Mouse (Mus musculus) lung, postnatal 14 days (tissue): ENCODE data around the gene Gm7356.
"Not testable (repeated sequence)": the region's sequence is repeated elsewhere in the genome, so short reads cannot be mapped to it uniquely, and the experiment has no call there.

Experiments used
- DNase-seq: peaks from one replicate; pipeline ENCODE4 v3.0.0; 2021

Gm7356 gene

DNA sequence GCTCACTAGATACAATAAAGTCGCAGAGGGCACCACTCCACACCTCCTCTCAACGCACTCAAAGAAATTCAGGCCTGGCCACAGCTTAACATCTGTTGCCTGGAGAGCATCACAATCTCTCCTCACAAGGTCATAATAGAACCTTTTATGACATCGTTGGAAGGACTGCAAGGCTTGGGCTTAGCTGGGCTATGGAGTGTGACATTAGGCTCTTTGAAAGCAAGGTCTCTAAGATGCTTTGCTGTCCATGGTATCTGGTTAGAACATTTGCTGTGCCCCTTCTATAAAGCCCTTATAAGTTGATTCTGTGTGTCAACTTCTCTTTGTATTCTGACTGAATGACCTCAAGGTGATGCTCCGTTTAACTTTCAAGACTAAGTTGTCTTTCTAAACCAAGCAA is at the start of gene Gm7356:
Gene Gm7356, minus strand, starts transcription at position 101 of the 400 bp plus-strand sequence.
- not testable (repeated sequence) for DNase-seq

DNA sequence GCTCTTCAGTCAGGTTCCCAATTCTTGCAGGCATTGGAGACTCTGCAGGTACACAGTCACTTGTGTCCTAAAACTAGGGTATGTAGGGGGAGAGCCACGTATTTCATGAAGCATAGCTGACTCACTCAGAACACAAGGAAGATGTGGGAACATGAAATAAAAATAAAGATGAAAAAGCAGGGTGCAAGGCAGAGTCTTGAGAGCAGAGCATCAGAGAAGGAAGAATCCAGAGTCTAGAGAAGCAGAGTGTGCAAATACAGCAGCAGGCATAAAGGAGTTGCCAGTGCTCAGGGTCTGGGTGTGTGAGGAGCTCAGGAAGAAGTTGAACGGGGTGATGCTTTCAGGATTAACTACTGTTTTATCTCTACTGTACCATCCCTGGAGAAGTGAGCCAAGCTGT is 38.4 kb upstream of the Gm7356 start:
- DNase-seq: not testable (repeated sequence)

DNA sequence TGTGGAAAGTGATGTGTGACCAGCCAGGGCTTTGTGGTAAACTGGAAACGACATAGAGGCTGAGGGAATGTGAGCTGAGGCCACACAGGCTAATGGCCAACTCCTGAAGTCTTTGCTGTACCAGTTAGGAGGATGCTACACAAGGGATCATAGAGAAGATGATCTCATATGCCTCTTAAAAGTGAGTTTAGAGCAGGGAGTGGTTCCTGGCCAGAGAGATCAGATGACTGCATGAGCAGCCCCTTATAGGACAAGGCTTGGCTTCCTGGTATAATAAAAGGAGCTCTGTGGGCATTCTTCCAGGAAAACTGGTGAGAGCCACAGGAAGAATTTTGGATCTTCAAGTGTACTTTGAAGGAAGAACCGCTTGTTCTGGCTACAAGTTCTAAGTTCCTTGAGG is 33.5 kb upstream of the Gm7356 start:
- DNase-seq: not testable (repeated sequence)

DNA sequence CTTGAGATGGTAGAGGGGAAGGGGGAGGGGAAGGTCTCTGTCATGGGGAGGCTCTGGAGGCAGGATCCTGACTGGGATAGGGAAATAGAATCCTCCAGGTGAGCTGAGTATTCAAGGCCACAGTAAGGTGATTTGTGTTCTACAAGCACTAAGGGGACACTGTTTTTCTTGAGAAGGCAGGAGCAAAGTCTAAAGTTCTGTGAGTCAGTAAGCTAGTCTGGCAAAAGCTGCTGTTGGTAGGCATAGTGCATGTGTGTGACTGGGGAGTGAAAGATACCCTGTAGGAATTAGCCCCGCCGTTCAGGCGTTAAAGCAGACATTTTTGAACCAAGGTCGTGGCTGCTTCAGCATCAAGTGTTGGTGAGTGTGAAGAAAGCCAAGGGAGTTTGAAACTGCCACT is 32.6 kb upstream of the Gm7356 start:
- DNase-seq: not testable (repeated sequence)

DNA sequence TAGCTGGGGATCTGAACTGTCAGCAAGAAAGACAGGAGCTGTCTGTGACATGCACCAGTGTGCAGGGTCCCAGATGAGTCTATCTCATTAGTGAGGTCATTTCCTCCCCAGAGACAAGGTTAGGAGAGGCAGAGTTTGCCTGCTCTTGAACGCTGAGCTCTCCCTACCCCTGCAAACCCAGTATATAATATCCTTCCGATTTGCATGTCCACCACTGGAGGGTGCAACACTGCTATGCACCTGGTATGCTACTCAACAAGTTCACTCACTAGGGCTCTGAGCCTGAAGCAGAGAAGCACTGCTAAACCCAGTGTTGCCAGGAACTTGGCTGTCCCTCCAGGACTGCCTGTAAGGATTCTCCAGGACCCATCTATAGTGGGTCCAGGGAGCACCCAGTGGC is 10.1 kb downstream of the Gm7356 start:
- DNase-seq: not testable (repeated sequence)

DNA sequence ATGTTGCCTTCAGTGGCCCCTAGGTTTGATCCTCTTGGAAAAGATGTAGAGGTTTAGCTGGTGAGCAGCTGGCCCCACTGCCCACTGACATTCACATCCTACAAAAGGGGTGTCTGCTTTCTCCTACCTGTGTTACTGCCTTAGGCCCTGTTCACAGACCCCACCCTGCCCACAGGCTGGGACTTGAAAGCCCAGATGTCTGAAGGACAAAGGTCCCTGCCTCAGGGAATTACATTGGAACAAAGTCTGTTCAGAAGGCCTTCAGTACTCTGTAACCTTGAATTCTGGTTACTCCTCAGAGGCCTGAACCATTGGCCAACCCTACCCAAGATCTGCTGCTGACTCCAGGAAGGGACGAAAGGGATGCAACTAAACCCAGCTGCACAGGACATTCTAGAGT is 15.8 kb downstream of the Gm7356 start:
- no peak for DNase-seq

DNA sequence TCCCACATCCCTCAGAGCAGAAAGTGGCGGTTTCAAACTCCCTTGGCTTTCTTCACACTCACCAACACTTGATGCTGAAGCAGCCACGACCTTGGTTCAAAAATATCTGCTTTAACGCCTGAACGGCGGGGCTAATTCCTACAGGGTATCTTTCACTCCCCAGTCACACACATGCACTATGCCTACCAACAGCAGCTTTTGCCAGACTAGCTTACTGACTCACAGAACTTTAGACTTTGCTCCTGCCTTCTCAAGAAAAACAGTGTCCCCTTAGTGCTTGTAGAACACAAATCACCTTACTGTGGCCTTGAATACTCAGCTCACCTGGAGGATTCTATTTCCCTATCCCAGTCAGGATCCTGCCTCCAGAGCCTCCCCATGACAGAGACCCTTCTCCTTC is 32.7 kb downstream of the Gm7356 start:
- DNase-seq: not testable (repeated sequence)

DNA sequence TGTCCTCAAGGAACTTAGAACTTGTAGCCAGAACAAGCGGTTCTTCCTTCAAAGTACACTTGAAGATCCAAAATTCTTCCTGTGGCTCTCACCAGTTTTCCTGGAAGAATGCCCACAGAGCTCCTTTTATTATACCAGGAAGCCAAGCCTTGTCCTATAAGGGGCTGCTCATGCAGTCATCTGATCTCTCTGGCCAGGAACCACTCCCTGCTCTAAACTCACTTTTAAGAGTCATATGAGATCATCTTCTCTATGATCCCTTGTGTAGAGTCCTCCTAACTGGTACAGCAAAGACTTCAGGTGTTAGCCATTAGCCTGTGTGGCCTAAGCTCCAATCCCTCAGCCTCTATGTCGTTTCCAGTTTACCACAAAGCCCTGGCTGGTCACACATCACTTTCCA is 33.6 kb downstream of the Gm7356 start:
- DNase-seq: not testable (repeated sequence)

DNA sequence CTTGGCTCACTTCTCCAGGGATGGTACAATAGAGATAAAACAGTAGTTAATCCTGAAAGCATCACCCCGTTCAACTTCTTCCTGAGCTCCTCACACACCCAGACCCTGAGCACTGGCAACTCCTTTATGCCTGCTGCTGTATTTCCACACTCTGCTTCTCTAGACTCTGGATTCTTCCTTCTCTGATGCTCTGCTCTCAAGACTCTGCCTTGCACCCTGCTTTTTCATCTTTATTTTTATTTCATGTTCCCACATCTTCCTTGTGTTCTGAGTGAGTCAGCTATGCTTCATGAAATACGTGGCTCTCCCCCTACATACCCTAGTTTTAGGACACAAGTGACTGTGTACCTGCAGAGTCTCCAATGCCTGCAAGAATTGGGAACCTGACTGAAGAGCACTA is 38.5 kb downstream of the Gm7356 start:
- DNase-seq: not testable (repeated sequence)

DNA sequence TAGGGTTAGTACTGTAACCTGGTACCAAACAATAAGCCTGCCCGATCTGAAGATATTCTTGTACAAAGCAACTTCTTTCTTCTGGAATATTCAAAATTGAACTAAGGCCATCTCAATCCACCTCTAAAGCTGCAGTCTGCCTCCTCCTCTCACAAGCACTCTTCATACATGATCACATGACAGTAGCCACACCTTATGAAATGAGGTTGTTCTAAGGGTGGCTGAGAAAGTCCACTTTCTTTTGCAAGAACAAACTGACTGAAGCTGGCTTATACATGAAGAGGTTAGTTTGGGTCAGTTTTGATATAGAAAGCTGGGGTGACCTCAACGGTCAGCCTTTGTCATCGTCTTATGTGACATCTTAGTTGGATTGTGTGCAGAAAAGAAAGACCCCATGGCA is 41.3 kb downstream of the Gm7356 start:
- DNase-seq: not testable (repeated sequence)

DNA sequence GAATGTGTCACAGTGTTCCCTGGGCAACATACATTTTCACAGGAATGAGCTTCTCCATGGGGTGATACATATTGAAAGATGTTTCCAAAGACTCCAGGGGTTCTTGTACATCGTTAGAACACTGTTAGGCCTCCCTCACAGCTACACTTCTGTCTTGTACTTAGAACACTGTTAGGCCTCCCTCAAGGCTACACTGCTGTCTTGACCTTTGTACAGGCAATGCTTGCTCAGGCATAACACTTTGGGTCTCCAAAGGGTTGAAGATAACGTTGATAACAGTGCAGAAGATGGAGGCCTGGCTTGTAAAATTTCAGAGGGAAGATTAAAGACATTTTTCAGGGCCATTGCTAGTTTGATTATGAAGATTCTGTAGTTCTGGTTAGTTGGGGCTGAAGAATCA is 45.4 kb downstream of the Gm7356 start:
- DNase-seq: not testable (repeated sequence)

DNA sequence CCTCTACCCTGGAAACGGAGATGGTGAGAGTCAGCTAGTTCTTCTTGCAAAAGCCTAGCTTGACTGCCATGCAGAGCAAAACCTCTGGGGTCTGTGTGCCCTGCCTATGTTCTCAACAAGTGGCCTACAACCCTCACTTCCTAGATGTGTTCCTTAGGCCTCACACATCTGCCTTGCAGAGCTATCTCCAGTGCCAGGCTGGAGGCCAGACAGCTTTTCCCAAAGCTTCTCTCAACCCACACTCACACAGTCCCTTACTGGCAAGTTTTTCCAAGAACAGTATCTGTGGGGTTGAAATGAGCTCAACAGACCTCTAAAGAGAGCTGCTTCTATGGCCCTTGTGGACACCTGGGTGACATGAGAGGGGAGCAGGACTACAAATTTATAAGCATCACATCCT is 51.9 kb downstream of the Gm7356 start:
- DNase-seq: not testable (repeated sequence)
